Mouse (Mus musculus) neural tube, embryonic 11.5 days (tissue): ENCODE data around the gene Pdpn. TPM values are rescaled to one million over a fixed set of nuclear protein-coding genes. Genes with fewer than 3 reads are reported as not detected.
"Not testable (repeated sequence)": the region's sequence is repeated elsewhere in the genome, so short reads cannot be mapped to it uniquely, and the experiment has no call there.

ENCODE experiments used
- ATAC-seq: fragments of 200-750 bp; cut with Nextera tagmentation; 2 replicates; pipeline ENCODE4 v1.8.0; 2017; ENCODE audit warnings: moderate number of reproducible peaks, mild to moderate bottlenecking, moderate TSS enrichment, moderate library complexity; ENCODE audit not compliant: insufficient read depth, low FRiP score, low TSS enrichment
- DNase-seq: peaks from one replicate; pipeline ENCODE4 v3.0.0-alpha.2; 2015; ENCODE audit warnings: low spot score
- H3K27ac ChIP-seq: fragments of 300-500 bp; sonication (generic); 2 replicates; pipeline ENCODE4 v1.5.1; 2014; ENCODE audit warnings: low read depth, mild to moderate bottlenecking, low read length
- H3K27me3 ChIP-seq: fragments of 300-500 bp; sonication (generic); 2 replicates; pipeline ENCODE4 v1.6.1; 2014; ENCODE audit warnings: mild to moderate bottlenecking, low read length, mixed read lengths; ENCODE audit not compliant: control insufficient read depth, insufficient read depth
- H3K36me3 ChIP-seq: fragments of 300-500 bp; sonication (generic); 2 replicates; pipeline ENCODE4 v1.6.1; 2014; ENCODE audit warnings: mild to moderate bottlenecking, low read length, moderate library complexity, mixed read lengths; ENCODE audit not compliant: control insufficient read depth, insufficient read depth
- H3K4me1 ChIP-seq: fragments of 300-500 bp; sonication (generic); 2 replicates; pipeline ENCODE4 v1.6.1; 2014; ENCODE audit warnings: low read length, mixed read lengths; ENCODE audit not compliant: control insufficient read depth, insufficient read depth
- H3K4me2 ChIP-seq: fragments of 300-500 bp; sonication (generic); 2 replicates; pipeline ENCODE4 v1.6.1; 2014; ENCODE audit warnings: low read depth, mild to moderate bottlenecking, moderate library complexity
- H3K4me3 ChIP-seq: fragments of 300-500 bp; sonication (generic); 2 replicates; pipeline ENCODE4 v1.5.1; 2014; ENCODE audit warnings: low read depth, low read length
- H3K9ac ChIP-seq: fragments of 300-500 bp; sonication (generic); 2 replicates; pipeline ENCODE4 v1.6.1; 2014; ENCODE audit warnings: mild to moderate bottlenecking, low read length
- H3K9me3 ChIP-seq: fragments of 300-500 bp; sonication (generic); 2 replicates; pipeline ENCODE4 v1.6.1; 2016; ENCODE audit warnings: low read length; ENCODE audit not compliant: control insufficient read depth
- WGBS: fragments of 180-500 bp; shearing (Covaris S2); extraction: QIAGEN DNeasy Blood & Tissue Kit; methylation state at CpG from one replicate; pipeline ENCODE4 v1.1.7; 2014; 5-methylcytosine and 5-hydroxymethylcytosine counted together
- polyA plus RNA-seq: library from polyadenylated mRNA; unstranded; fragments of >200 nt; fragmentation: Nextera tagmentation; extraction: Ambion mirVana; gene quantifications from 2 replicates; pipeline ENCODE4 v1.2.1, GENCODE M21; 2014

The Pdpn gene
- polyA plus RNA-seq: 140 and 147 TPM in 2 replicates

GRCm38 (mm10) chr4:143299325-143300070 lies at the start of gene Pdpn:
TSS of gene Pdpn (minus strand) at chr4:143299564.
- Histone ChIP-seq H3K27me3 (no peaks in the 10 kb centered on the region), H3K27ac (peak within 1 kb of the TSS; percentile 60; the same call in 1 of the 2 replicates), H3K9ac (peak within 1 kb of the TSS; percentile 64), H3K36me3 (no peaks in the 10 kb centered on the region), H3K4me3 (peak within 1 kb of the TSS; percentile 59), H3K9me3 (no peaks in the 10 kb centered on the region), H3K4me2 (peak within 1 kb of the TSS; percentile 68), H3K4me1 (peaks cover 18% of the 10 kb centered on the region)
- ATAC-seq (peak; percentile 53), DNase-seq (peak; percentile 82)
- under 1% methylated on average over 31 of the region's 31 CpGs for WGBS

GRCm38 (mm10) chr4:143348678-143349077 lies 49.3 kb upstream of the Pdpn start:
- H3K36me3 ChIP-seq: no peaks in the 10 kb centered on the region
- H3K27me3 ChIP-seq: peaks cover 38% of the 10 kb centered on the region
- peaks cover 11% of the 10 kb centered on the region for H3K4me1 ChIP-seq
- ATAC-seq: no peak
- no peak overlapping the region for H3K4me3 ChIP-seq
- WGBS: 19% methylated on average over 5 of the region's 5 CpGs
- H3K4me2 ChIP-seq: no peak overlapping the region
- H3K9me3 ChIP-seq: no peaks in the 10 kb centered on the region
- H3K9ac ChIP-seq: no peak overlapping the region
- no peak overlapping the region for H3K27ac ChIP-seq
- DNase-seq: no peak

- H3K4me1 ChIP-seq, H3K27ac ChIP-seq, H3K9ac ChIP-seq, H3K9me3 ChIP-seq, H3K4me3 ChIP-seq, ATAC-seq, H3K4me2 ChIP-seq, DNase-seq, H3K36me3 ChIP-seq: not testable (repeated sequence)
- WGBS: 90% methylated on average over 5 of the region's 5 CpGs
- peaks cover 24% of the 10 kb centered on the region for H3K27me3 ChIP-seq
Measured at GRCm38 (mm10) chr4:143345491-143345890, 46.1 kb upstream of the Pdpn start.

GRCm38 (mm10) chr4:143341470-143341869 lies 42.1 kb upstream of the Pdpn start:
- no peak overlapping the region for H3K4me3 ChIP-seq
- no peaks in the 10 kb centered on the region for H3K36me3 ChIP-seq
- no peaks in the 10 kb centered on the region for H3K4me1 ChIP-seq
- H3K4me2 ChIP-seq: no peak overlapping the region
- H3K27ac ChIP-seq: no peak overlapping the region
- ATAC-seq: no peak
- no peaks in the 10 kb centered on the region for H3K27me3 ChIP-seq
- 82% methylated on average over 7 of the region's 7 CpGs for WGBS
- H3K9me3 ChIP-seq: no peaks in the 10 kb centered on the region
- H3K9ac ChIP-seq: no peak overlapping the region
- no peak for DNase-seq

- DNase-seq: no peak
- no peak overlapping the region for H3K4me2 ChIP-seq
- H3K4me3 ChIP-seq: no peak overlapping the region
- H3K27me3 ChIP-seq: no peaks in the 10 kb centered on the region
- no peak overlapping the region for H3K27ac ChIP-seq
- H3K4me1 ChIP-seq: no peaks in the 10 kb centered on the region
- H3K9ac ChIP-seq: no peak overlapping the region
- H3K36me3 ChIP-seq: no peaks in the 10 kb centered on the region
- no peaks in the 10 kb centered on the region for H3K9me3 ChIP-seq
- WGBS: 83% methylated on average over 13 of the region's 13 CpGs
- no peak for ATAC-seq
Measured at GRCm38 (mm10) chr4:143339808-143340207, 40.4 kb upstream of the Pdpn start.

- 52% methylated on average over 2 of the region's 2 CpGs for WGBS
- no peak for ATAC-seq
- Histone ChIP-seq H3K9me3 (no peaks in the 10 kb centered on the region), H3K27me3 (no peaks in the 10 kb centered on the region), H3K36me3 (no peaks in the 10 kb centered on the region), H3K9ac (no peak overlapping the region), H3K4me2 (no peak overlapping the region), H3K27ac (no peak overlapping the region), H3K4me3 (no peak overlapping the region), H3K4me1 (no peaks in the 10 kb centered on the region)
- DNase-seq: no peak
Measured at GRCm38 (mm10) chr4:143336096-143336495, 36.7 kb upstream of the Pdpn start.

- Histone ChIP-seq H3K9ac (no peak overlapping the region), H3K36me3 (no peaks in the 10 kb centered on the region), H3K27me3 (no peaks in the 10 kb centered on the region), H3K4me2 (no peak overlapping the region), H3K4me3 (no peak overlapping the region), H3K4me1 (no peaks in the 10 kb centered on the region), H3K9me3 (no peaks in the 10 kb centered on the region), H3K27ac (no peak overlapping the region)
- DNase-seq (no peak), ATAC-seq (no peak)
- 91% methylated on average over 17 of the region's 17 CpGs for WGBS
Measured at GRCm38 (mm10) chr4:143334995-143335394, 35.6 kb upstream of the Pdpn start.

- no peak overlapping the region for H3K27ac ChIP-seq
- no peaks in the 10 kb centered on the region for H3K4me1 ChIP-seq
- 52% methylated on average over 5 of the region's 5 CpGs for WGBS
- DNase-seq (no peak), ATAC-seq (no peak)
- H3K9me3 ChIP-seq: no peaks in the 10 kb centered on the region
- H3K4me2 ChIP-seq: no peak overlapping the region
- H3K36me3 ChIP-seq: no peaks in the 10 kb centered on the region
- no peak overlapping the region for H3K9ac ChIP-seq
- H3K4me3 ChIP-seq: no peak overlapping the region
- H3K27me3 ChIP-seq: no peaks in the 10 kb centered on the region
Measured at GRCm38 (mm10) chr4:143334145-143334544, 34.8 kb upstream of the Pdpn start.

GRCm38 (mm10) chr4:143331787-143332186 lies 32.4 kb upstream of the Pdpn start:
- ATAC-seq: no peak
- Histone ChIP-seq H3K36me3 (no peaks in the 10 kb centered on the region), H3K9ac (no peak overlapping the region), H3K4me3 (no peak overlapping the region), H3K27me3 (no peaks in the 10 kb centered on the region), H3K4me1 (no peaks in the 10 kb centered on the region), H3K4me2 (no peak overlapping the region), H3K9me3 (no peaks in the 10 kb centered on the region), H3K27ac (no peak overlapping the region)
- no peak for DNase-seq
- 76% methylated on average over 1 of the region's 1 CpGs for WGBS
